Mouse (Mus musculus) forebrain, embryonic 12.5 days (tissue): ENCODE measurements around the gene Cog1. TPM values are rescaled to one million over a fixed set of nuclear protein-coding genes. Genes with fewer than 3 reads are reported as not detected.

ENCODE experiments used
- ATAC-seq: fragments of 200-750 bp; cut with Nextera tagmentation; 2 replicates; pipeline ENCODE4 v1.8.0; 2017; ENCODE audit warnings: moderate TSS enrichment; ENCODE audit not compliant: low FRiP score
- H3K27ac ChIP-seq: fragments of 300-500 bp; sonication (generic); 2 replicates; pipeline ENCODE4 v1.5.1; 2016; ENCODE audit warnings: mild to moderate bottlenecking
- H3K27me3 ChIP-seq: fragments of 300-500 bp; sonication (generic); 2 replicates; pipeline ENCODE4 v1.6.1; 2016; ENCODE audit warnings: mild to moderate bottlenecking
- H3K36me3 ChIP-seq: fragments of 300-500 bp; sonication (generic); replicated peaks from 2 replicates; pipeline ENCODE4 v1.6.1; 2016; ENCODE audit warnings: mild to moderate bottlenecking
- H3K4me1 ChIP-seq: fragments of 300-500 bp; sonication (generic); 2 replicates; pipeline ENCODE4 v1.6.1; 2016
- H3K4me2 ChIP-seq: fragments of 300-500 bp; sonication (generic); 2 replicates; pipeline ENCODE4 v1.6.1; 2016; ENCODE audit warnings: mild to moderate bottlenecking, moderate library complexity
- H3K4me3 ChIP-seq: fragments of 300-500 bp; sonication (generic); replicated peaks from 2 replicates; pipeline ENCODE4 v1.5.1; 2016; ENCODE audit warnings: mild to moderate bottlenecking
- H3K9ac ChIP-seq: fragments of 300-500 bp; sonication (generic); 2 replicates; pipeline ENCODE4 v1.6.1; 2016; ENCODE audit warnings: mild to moderate bottlenecking
- H3K9me3 ChIP-seq: fragments of 300-500 bp; sonication (generic); 2 replicates; pipeline ENCODE4 v1.6.1; 2016
- WGBS: fragments of 180-500 bp; shearing (Covaris S2); methylation state at CpG from one replicate; pipeline ENCODE4 v1.1.7; 2016; 5-methylcytosine and 5-hydroxymethylcytosine counted together
- polyA plus RNA-seq: library from polyadenylated mRNA; unstranded; fragments of >200 nt; fragmentation: Nextera tagmentation; extraction: Ambion mirVana; gene quantifications from 2 replicates; pipeline ENCODE4 v1.2.1, GENCODE M21; 2016

The Cog1 gene
- polyA plus RNA-seq, 1 experiment from 2014 or later, result 35.3 TPM

DNA sequence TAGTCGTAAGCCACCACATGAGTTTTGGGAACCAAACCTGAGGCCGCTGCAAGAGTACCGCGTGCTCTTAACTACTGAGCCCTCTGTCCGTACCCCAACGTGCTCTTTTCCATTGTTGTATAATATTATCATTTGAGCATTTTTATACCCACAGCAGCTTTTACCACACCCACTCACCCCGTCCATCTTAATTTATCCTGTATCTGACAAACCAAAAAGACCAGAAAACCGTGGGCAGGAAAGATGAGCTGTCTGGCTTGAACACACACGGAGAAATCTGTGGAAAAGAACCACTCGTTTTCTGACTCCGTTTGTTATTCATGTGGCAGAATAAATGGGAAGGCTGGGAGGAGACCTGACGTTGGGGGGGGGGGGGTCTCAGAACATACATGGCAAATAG is 41.5 kb downstream of the Cog1 start:
- H3K9ac ChIP-seq, result no peak overlapping the region
- H3K4me1 ChIP-seq, result peaks cover 18% of the 10 kb centered on the region
- H3K27ac ChIP-seq, result no peak overlapping the region
- H3K36me3 ChIP-seq, result peaks cover 79% of the 10 kb centered on the region
- no peak overlapping the region for H3K4me3 ChIP-seq
- no peak for ATAC-seq
- H3K27me3 ChIP-seq, result no peaks in the 10 kb centered on the region
- H3K4me2 ChIP-seq, result no peak overlapping the region
- 93% methylated on average over 12 of the region's 12 CpGs for WGBS
- no peaks in the 10 kb centered on the region for H3K9me3 ChIP-seq

DNA sequence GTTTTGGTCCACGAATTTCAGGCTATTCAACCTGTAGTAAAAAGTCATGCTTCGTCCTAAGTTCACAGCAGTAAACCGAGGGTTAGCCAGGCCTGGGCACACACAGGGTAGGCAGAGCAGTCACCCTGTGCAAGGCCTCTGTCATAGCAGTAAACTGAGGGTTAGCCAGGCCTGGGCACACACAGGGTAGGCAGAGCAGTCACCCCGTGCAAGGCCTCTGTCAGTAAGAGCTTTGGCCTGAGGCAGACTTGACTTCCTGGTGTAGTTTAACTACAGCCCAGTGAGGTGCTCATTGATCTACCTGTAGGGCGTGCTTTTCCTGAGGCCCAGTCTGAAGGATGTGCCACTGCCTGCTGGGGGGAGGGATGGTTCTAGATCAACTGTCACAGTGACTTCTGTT is 42.3 kb downstream of the Cog1 start:
- no peak overlapping the region for H3K4me2 ChIP-seq
- H3K27me3 ChIP-seq, result no peaks in the 10 kb centered on the region
- peaks cover 87% of the 10 kb centered on the region for H3K36me3 ChIP-seq
- peaks cover 11% of the 10 kb centered on the region for H3K4me1 ChIP-seq
- no peaks in the 10 kb centered on the region for H3K9me3 ChIP-seq
- H3K27ac ChIP-seq, result no peak overlapping the region
- 92% methylated on average over 5 of the region's 5 CpGs for WGBS
- H3K9ac ChIP-seq, result no peak overlapping the region
- no peak overlapping the region for H3K4me3 ChIP-seq
- no peak for ATAC-seq

DNA sequence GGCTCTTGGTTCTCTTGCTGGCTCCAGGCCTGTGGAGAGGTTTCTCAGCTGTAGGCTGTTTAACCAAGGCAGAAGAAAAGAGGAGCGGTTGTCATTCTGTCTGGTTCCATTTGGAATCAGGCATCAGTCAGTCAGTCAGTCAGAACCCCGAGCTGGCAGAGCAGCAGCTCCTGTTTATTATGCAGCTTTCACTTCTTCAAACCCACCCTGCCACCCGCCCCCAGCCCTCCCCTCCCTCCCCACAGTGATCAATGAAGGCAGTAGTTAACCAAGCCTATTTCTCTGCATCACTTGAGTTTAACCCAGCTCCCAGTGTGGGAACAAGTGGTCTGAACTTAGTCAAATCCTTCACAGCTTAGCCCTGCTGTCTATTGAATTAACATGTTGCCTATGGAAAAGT is 42.9 kb downstream of the Cog1 start:
- ATAC-seq, result no peak
- Histone ChIP-seq H3K9me3 (no peaks in the 10 kb centered on the region), H3K4me1 (peaks cover 6% of the 10 kb centered on the region), H3K36me3 (peaks cover 93% of the 10 kb centered on the region), H3K9ac (no peak overlapping the region), H3K27me3 (no peaks in the 10 kb centered on the region), H3K4me2 (no peak overlapping the region), H3K4me3 (no peak overlapping the region), H3K27ac (no peak overlapping the region)
- WGBS, result 83% methylated on average over 3 of the region's 3 CpGs

DNA sequence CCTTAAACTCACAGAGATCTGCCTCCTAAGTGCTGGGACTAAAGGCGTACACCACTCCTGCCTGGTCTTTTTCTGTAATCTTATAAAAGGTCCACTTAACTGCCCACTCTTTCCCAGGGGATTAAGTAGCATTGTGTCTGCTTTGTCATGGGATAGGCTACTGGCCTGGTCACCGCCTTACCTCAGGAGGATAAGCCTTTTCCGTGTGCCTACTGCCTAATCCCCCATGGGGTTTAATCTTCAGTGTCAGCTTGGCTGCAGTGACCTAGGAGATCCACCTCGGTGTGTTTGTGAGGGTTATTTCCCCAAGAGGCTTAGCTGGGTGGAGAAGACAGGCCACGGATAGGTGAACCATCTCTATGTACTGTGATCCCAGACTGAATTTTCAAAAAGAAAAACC is 48.6 kb downstream of the Cog1 start:
- no peak overlapping the region for H3K4me3 ChIP-seq
- no peak overlapping the region for H3K9ac ChIP-seq
- no peak overlapping the region for H3K4me2 ChIP-seq
- H3K36me3 ChIP-seq, result peaks cover 63% of the 10 kb centered on the region
- 32% methylated on average over 5 of the region's 5 CpGs for WGBS
- ATAC-seq, result no peak
- H3K27me3 ChIP-seq, result no peaks in the 10 kb centered on the region
- H3K9me3 ChIP-seq, result no peaks in the 10 kb centered on the region
- H3K27ac ChIP-seq, result no peak overlapping the region
- peaks cover 6% of the 10 kb centered on the region for H3K4me1 ChIP-seq

DNA sequence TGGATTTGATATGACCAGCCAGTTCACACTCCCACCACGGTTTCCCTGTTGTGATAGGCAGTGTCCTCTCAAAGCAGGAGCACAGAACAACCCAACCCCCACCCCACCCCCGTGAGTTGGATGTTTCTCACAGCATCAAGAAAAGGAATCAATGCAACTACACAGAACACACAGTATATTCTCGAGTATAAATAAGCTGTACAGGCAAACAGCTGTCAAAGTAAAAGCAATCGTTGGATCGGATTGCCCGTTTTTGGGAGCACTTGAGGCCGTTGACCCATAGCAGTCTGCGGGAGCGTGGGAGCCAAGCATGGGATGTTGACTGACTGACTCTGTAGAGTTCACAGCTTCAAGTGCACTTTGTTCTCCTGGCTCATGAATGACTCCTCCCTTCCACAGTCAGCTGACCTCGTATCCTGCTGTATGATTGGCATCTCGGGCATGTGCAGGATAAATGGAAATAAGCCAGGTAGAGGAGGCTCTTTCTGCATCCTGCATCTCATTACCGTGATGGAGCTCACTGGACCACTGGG is 49.1 kb downstream of the Cog1 start:
- 78% methylated on average over 12 of the region's 12 CpGs for WGBS
- Histone ChIP-seq H3K36me3 (peaks cover 57% of the 10 kb centered on the region), H3K27ac (no peak overlapping the region)

DNA sequence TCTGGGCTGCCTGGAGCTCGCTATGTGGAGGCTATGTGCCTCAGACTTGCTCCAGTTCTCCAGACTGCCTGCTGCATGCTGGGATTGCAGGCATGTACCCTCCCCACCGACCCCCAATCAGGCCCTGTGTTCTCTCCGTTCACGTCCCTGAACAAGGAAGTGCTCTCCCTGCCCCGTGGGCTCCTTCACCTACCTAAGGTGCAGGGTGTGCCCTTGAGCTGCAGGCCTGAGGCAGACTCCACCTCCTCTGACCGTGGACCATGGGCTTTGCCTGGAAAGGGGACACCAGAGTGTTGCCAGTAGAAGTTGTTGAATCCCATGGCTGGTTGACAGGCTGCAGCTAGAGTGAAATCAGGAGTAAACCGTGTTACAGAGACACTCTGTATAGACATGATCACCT is 50.7 kb downstream of the Cog1 start:
- no peak overlapping the region for H3K27ac ChIP-seq
- no peak overlapping the region for H3K4me3 ChIP-seq
- no peak overlapping the region for H3K9ac ChIP-seq
- 93% methylated on average over 7 of the region's 7 CpGs for WGBS
- H3K4me1 ChIP-seq, result peaks cover 9% of the 10 kb centered on the region
- ATAC-seq, result no peak
- H3K27me3 ChIP-seq, result no peaks in the 10 kb centered on the region
- no peaks in the 10 kb centered on the region for H3K9me3 ChIP-seq
- peaks cover 42% of the 10 kb centered on the region for H3K36me3 ChIP-seq
- H3K4me2 ChIP-seq, result no peak overlapping the region

More for the DNA sequence above, 49.1 kb downstream of the Cog1 start:
- Histone ChIP-seq H3K9me3 (no peaks in the 10 kb centered on the region), H3K4me3 (no peak overlapping the region), H3K4me2 (no peak overlapping the region), H3K27me3 (no peaks in the 10 kb centered on the region), H3K4me1 (peaks cover 6% of the 10 kb centered on the region), H3K9ac (no peak overlapping the region)
- no peak for ATAC-seq

DNA sequence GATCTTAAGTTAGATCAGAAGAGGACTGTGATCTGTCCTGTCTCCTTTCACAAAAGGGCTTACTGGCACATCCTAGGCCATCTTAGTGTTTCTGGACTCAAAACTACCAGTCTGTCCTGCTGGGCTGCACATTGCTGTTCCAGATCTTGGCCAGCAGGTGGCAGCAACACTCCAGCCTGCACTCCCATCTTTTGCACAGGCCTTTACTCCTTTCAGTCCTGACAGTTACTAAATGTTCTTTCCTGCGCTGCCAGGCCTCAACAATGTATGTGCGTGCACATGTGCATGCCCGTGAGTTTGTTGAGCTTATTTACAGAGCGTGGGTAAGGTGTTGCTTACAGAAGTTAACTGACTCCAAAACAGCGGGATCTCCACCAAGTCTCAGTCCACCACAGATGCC is 54.8 kb downstream of the Cog1 start:
- Histone ChIP-seq H3K36me3 (peaks cover 14% of the 10 kb centered on the region), H3K4me3 (no peak overlapping the region), H3K9ac (no peak overlapping the region), H3K9me3 (no peaks in the 10 kb centered on the region), H3K27me3 (peaks cover 13% of the 10 kb centered on the region), H3K4me1 (peaks cover 5% of the 10 kb centered on the region; the same call in 1 of the 2 replicates), H3K4me2 (no peak overlapping the region), H3K27ac (no peak overlapping the region)
- WGBS, result 48% methylated on average over 5 of the region's 5 CpGs
- ATAC-seq, result peak; percentile 75

DNA sequence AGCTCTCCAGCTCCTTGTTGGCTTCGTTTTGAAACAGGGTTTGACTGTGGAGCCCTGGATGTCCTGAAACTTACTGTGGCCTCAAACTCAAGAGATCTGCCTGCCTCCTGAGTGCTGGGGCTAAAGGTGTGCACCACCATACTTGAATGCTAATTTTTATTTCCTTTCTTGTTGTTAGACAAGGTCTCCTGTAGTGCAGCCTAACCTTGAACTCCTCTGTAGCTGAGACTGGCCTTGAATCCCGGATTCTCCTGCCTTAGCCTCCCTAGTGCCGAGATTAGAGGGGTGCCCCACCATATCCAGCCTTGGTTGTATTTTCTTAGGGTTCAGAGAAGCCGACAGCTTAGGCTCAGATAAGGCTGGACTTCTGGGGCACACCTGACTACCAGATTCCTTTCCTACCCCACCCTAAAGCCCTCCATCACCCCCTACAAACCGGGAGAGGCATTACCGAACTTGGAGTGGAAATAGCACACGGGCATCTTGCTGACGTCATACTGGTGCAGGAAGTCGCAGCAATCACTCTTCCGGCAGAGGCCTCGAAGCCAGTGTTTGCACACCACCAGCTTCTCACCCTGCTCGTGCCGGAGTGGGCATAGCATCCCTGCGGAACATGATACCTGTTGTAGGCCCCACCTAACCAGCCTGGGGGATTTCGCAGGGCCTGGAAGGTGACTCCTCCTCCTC is 57.1 kb downstream of the Cog1 start:
- no peaks in the 10 kb centered on the region for H3K9me3 ChIP-seq
- H3K4me2 ChIP-seq, result no peak overlapping the region
- WGBS, result 91% methylated on average over 15 of the region's 15 CpGs
- peaks cover 27% of the 10 kb centered on the region for H3K4me1 ChIP-seq
- no peak overlapping the region for H3K4me3 ChIP-seq
- H3K36me3 ChIP-seq, result peaks cover 4% of the 10 kb centered on the region
- no peak overlapping the region for H3K27ac ChIP-seq
- ATAC-seq, result no peak
- peaks cover 26% of the 10 kb centered on the region for H3K27me3 ChIP-seq
- H3K9ac ChIP-seq, result no peak overlapping the region

DNA sequence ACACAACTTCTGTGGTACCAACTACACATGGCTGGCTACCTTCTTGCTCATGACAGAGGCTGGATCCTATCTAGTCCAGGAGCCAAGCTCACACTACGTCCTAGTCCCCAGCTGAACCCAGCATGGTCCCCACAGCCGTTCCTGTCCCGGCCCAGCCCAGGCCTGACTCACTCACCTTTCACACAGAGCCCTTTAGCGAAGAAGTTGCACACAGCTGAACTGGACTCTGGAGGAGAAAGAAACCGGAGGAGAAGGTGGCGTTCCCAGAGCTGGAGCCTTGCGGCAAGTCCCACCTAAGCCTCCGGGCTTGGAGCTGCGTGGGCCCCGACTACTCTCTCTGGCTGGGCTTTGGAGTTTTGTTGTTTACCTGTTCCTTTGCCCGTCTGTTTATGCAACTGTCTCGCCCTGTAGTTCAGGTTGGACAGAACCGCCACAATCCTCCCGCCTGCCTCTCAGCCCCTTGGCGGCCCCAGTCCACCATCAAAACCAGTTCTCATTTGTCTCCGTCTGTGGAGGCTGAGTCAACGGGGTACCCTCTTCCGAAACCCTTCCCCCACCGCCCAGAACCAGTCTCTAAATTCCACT is 59.8 kb downstream of the Cog1 start:
- Histone ChIP-seq H3K4me2 (no peak overlapping the region), H3K36me3 (peaks cover 4% of the 10 kb centered on the region), H3K9me3 (no peaks in the 10 kb centered on the region), H3K4me1 (peaks cover 27% of the 10 kb centered on the region), H3K27me3 (peaks cover 26% of the 10 kb centered on the region), H3K9ac (no peak overlapping the region), H3K4me3 (no peak overlapping the region), H3K27ac (no peak overlapping the region)
- 46% methylated on average over 19 of the region's 19 CpGs for WGBS
- ATAC-seq, result no peak

DNA sequence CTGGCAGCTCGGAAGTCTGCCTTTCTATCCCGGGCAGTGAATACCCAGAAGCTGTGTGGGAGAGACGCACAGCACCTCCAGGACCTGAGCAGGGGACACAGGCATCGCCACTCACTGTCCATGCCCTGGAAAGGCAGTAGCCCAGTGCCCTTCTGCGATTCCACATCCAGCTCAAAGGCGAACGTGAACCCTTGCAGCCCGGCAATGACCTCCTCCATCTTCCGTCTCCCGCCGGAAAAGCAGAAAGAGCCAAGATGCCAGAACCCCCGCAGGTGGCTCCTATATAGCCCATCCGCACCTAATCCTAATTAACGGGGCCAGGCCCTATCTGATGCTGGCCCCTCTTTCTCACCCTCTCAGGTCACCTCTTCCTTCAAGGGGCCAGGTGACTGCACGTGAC is 60.3 kb downstream of the Cog1 start:
- H3K27ac ChIP-seq, result 0 out of 2 replicates have a peak overlapping the region, but pooled peaks have one; percentile 82
- H3K4me1 ChIP-seq, result peaks cover 29% of the 10 kb centered on the region
- no peaks in the 10 kb centered on the region for H3K9me3 ChIP-seq
- ATAC-seq, result peak; percentile 30; the same call in 1 of the 2 replicates
- H3K27me3 ChIP-seq, result peaks cover 26% of the 10 kb centered on the region
- WGBS, result 13% methylated on average over 15 of the region's 15 CpGs
- H3K9ac ChIP-seq, result peak overlapping the region; percentile 29
- peak overlapping the region; percentile 24; the same call in 1 of the 2 replicates for H3K4me2 ChIP-seq
- peaks cover 4% of the 10 kb centered on the region for H3K36me3 ChIP-seq
- no peak overlapping the region for H3K4me3 ChIP-seq

DNA sequence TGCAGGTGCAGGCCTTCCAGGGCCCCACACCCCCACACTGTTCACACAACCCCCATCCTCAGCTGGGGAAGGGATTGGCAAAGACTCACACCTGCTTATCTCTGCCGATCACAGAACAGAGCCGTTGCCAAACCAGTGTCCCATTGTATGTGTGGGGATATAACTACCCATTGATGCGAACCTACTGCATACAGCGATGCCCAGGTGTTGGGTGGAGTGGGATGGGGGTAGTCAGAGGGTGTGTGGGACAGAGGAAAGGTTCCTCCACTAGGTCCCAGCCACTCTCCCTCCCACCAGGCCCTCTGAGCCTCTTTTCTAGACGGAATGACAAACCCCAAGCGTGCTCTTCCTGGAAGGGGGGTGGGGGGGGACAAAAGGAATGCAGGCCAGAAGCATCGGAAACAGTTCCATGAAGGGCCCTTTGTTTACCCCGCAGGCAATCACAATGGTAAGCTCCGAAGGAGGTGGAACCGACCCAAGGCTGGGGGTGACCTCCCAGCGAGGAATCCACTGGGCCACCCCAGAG is 60.8 kb downstream of the Cog1 start, which contains the start of gene Cpsf4l:
Gene Cpsf4l (minus strand): TSS at position 287 of the 526 bp plus-strand sequence.
- Histone ChIP-seq H3K9me3 (no peaks in the 10 kb centered on the region), H3K27me3 (peaks cover 26% of the 10 kb centered on the region), H3K4me1 (peaks cover 30% of the 10 kb centered on the region), H3K27ac (peak within 1 kb of the TSS; percentile 82), H3K4me3 (no peak within 1 kb of the TSS), H3K4me2 (peak within 1 kb of the TSS; percentile 24), H3K36me3 (peaks cover 4% of the 10 kb centered on the region), H3K9ac (peak within 1 kb of the TSS; percentile 29)
- ATAC-seq, result peak; percentile 50
- 2% methylated on average over 11 of the region's 11 CpGs for WGBS

DNA sequence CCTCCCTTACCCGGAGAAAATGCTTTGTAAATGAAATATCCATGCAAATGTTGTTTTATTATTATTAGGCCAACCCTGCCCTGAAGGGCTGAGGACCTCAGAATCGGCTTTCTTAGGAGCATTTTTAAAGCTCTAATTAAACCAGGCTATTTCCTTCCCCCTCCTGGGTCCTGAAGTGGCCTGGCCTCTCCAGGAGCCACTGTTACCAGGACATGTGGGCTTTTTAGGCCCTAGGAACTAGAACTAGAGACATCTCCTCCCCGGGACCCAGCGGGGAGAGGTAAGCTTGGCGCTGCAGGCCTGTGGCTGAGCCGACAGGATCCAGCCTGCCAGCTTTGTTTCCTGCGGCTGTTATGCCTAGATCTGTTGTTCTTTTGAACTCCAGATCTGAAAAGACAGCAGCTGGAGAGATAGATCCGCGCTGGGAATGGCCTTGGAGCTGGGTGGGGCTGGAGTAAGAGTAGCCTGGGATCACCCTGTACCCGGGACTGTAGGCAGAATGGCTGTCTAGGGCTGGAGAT is 61.3 kb downstream of the Cog1 start:
- peak overlapping the region; percentile 29 for H3K9ac ChIP-seq
- ATAC-seq, result peak; percentile 24; the same call in 1 of the 2 replicates
- H3K4me3 ChIP-seq, result no peak overlapping the region
- peaks cover 32% of the 10 kb centered on the region for H3K4me1 ChIP-seq
- peak overlapping the region; percentile 82 for H3K27ac ChIP-seq
- no peaks in the 10 kb centered on the region for H3K9me3 ChIP-seq
- peaks cover 26% of the 10 kb centered on the region for H3K27me3 ChIP-seq
- WGBS, result 0% methylated on average over 10 of the region's 10 CpGs
- H3K4me2 ChIP-seq, result peak overlapping the region; percentile 24
- peaks cover 4% of the 10 kb centered on the region for H3K36me3 ChIP-seq
